Mouse (Mus musculus): ENCODE data around the gene Setd3. TPM values are rescaled to one million over a fixed set of nuclear protein-coding genes. Genes with fewer than 3 reads are reported as not detected.
A peak's percentile ranks its signal among the peaks of the same experiment; 100 is the strongest.

Gene Setd3
- total and polyA plus RNA-seq, 3 experiments, result 40.1 to 59.9 TPM; not detected in 1

- no peak overlapping the region for H3K9ac ChIP-seq (ENCODE audit: control insufficient read depth, low read depth, low read length, poor library complexity, severe bottlenecking)
- H3K4me1 ChIP-seq (ENCODE audit: control insufficient read depth in 1 of 2, insufficient read depth in 2 of 2, low read length in 2 of 2), result peaks cover 0 to 3% of the 10 kb centered on the region in 2 experiments; a peak in 1 of 4 replicates
- H3K9me3 ChIP-seq (replicated peaks; ENCODE audit: insufficient read depth, low read length), result no peaks in the 10 kb centered on the region
- DNase-seq (ENCODE audit: low read depth, low spot score), result peak; percentile 17
- no peak overlapping the region for H3K27ac ChIP-seq (ENCODE audit: control insufficient read depth, low read depth, low read length)
- peaks cover 0 to 3% of the 10 kb centered on the region in 2 experiments; a peak in 3 of 4 replicates for H3K36me3 ChIP-seq (ENCODE audit: control insufficient read depth in 1 of 2, insufficient read depth in 2 of 2, low read length in 2 of 2)
- TF ChIP-seq GABPA (IDR thresholded peaks at IDR 0.05; ENCODE audit: low read depth, low read length) (no peak), ZMIZ1 (IDR thresholded peaks at IDR 0.05; ENCODE audit: low read depth, low read length) (no peak), ELF1 (IDR thresholded peaks at IDR 0.05; ENCODE audit: low read depth, low read length) (no peak), NELFE (IDR thresholded peaks at IDR 0.05; ENCODE audit: low read depth, low read length) (no peak), MEF2A (IDR thresholded peaks at IDR 0.05; ENCODE audit: extremely low read depth, insufficient replicate concordance, low read depth, low read length, poor library complexity, severe bottlenecking) (no peak), E2F4 (IDR thresholded peaks at IDR 0.05; ENCODE audit: borderline replicate concordance, low read depth, low read length) (no peak), ZKSCAN1 (IDR thresholded peaks at IDR 0.05; ENCODE audit: low read depth, low read length) (no peak), UBTF (IDR thresholded peaks at IDR 0.05; ENCODE audit: borderline replicate concordance, insufficient read depth, low read depth, low read length) (no peak), HCFC1 (IDR thresholded peaks at IDR 0.05; ENCODE audit: low read depth, low read length) (no peak), MAX (IDR thresholded peaks at IDR 0.05; ENCODE audit: low read length) (no peak), POLR2A (IDR thresholded peaks at IDR 0.05; ENCODE audit: control insufficient read depth in 1 of 2, insufficient read depth in 1 of 2, low read depth in 1 of 2, low read length in 2 of 2, poor library complexity in 1 of 2) (no peak), SMC3 (IDR thresholded peaks at IDR 0.05; ENCODE audit: low read depth, low read length) (no peak), TAL1 (IDR thresholded peaks at IDR 0.05; ENCODE audit: low read length) (no peak), JUND (IDR thresholded peaks at IDR 0.05; ENCODE audit: low read depth, low read length) (no peak), GATA1 (IDR thresholded peaks at IDR 0.05; ENCODE audit: low read depth, low read length) (no peak), ZC3H11A (IDR thresholded peaks at IDR 0.05; ENCODE audit: low read depth, low read length) (no peak), CHD2 (IDR thresholded peaks at IDR 0.05; ENCODE audit: low read length) (no peak), MAFK (IDR thresholded peaks at IDR 0.05; ENCODE audit: borderline replicate concordance, low read depth, low read length) (no peak), TBP (IDR thresholded peaks at IDR 0.05; ENCODE audit: low read depth, low read length) (no peak)
- no peaks in the 10 kb centered on the region for H3K79me2 ChIP-seq (ENCODE audit: control insufficient read depth, insufficient read depth, low read length, poor library complexity)
- H3K4me3 ChIP-seq (ENCODE audit: control insufficient read depth in 1 of 2, insufficient read depth in 1 of 2, low read depth in 2 of 2, low read length in 2 of 2), result no peak overlapping the region
- no peaks in the 10 kb centered on the region for H3K27me3 ChIP-seq (ENCODE audit: control insufficient read depth in 1 of 2, insufficient read depth in 2 of 2, low read length in 2 of 2)
Observed at GRCm38 (mm10) chr12:108143624-108144498, 35.3 kb downstream of the Setd3 start.

Measured in MEL (cell line).